Comparison of ENCODE assay signal across 25 mouse cellular contexts in genomic region chr12:16911524-16911923, GRCm38 (mm10).
"Had no signal": no experiment of that assay in that cellular context is flagged by ENCODE, and none has a peak within 500 bp of the region (broad histone marks: within the 10 kb centered on the region; RNA-seq: fewer than 3 reads in every experiment).

No protein-coding gene starts in this region.

- H3K27me3 ChIP-seq: embryonic facial prominence, embryonic 12.5 days; embryonic facial prominence, embryonic 13.5 days; embryonic facial prominence, embryonic 15.5 days; forebrain, embryonic 12.5 days; forebrain, embryonic 13.5 days; forebrain, embryonic 15.5 days had no signal

- DNase-seq: cerebellum, adult 8-10 months; cerebellum, adult 9-10 months; cerebellum, adult 9-11 months; cerebellum, postnatal 10 days; cerebellum, postnatal 14 days; cerebellum, postnatal 25 days; cerebellum, postnatal 36 days; embryo, embryonic 11 days; forebrain, postnatal 0 days; gastrocnemius, postnatal 10 days; gastrocnemius, postnatal 25 days; gastrocnemius, postnatal 36 days; heart, adult 11 months; heart, adult 18-20 months; heart, adult 2 months had no signal

- H3K4me3 ChIP-seq: embryonic facial prominence, embryonic 10.5 days; embryonic facial prominence, embryonic 12.5 days; embryonic facial prominence, embryonic 13.5 days; embryonic facial prominence, embryonic 15.5 days; erythroblast, embryonic 14.5 days; forebrain, embryonic 10.5 days; forebrain, embryonic 12.5 days; forebrain, embryonic 13.5 days; forebrain, embryonic 15.5 days; heart, adult 2 months; heart, embryonic 10.5 days had no signal

- H3K27ac ChIP-seq: embryonic facial prominence, embryonic 10.5 days; embryonic facial prominence, embryonic 12.5 days; embryonic facial prominence, embryonic 13.5 days; embryonic facial prominence, embryonic 15.5 days; forebrain, embryonic 10.5 days; forebrain, embryonic 12.5 days; forebrain, embryonic 13.5 days; forebrain, embryonic 15.5 days; heart, adult 2 months; heart, embryonic 10.5 days had no signal

- H3K9ac ChIP-seq: embryonic facial prominence, embryonic 12.5 days; embryonic facial prominence, embryonic 13.5 days; embryonic facial prominence, embryonic 15.5 days; forebrain, embryonic 12.5 days; forebrain, embryonic 13.5 days; forebrain, embryonic 15.5 days; forebrain, postnatal 0 days had no signal

- H3K4me1 ChIP-seq: embryonic facial prominence, embryonic 10.5 days; embryonic facial prominence, embryonic 12.5 days; embryonic facial prominence, embryonic 13.5 days; embryonic facial prominence, embryonic 15.5 days; forebrain, embryonic 10.5 days; forebrain, embryonic 12.5 days; forebrain, embryonic 13.5 days; forebrain, embryonic 15.5 days; heart, embryonic 10.5 days had no signal

- H3K36me3 ChIP-seq: embryonic facial prominence, embryonic 10.5 days; embryonic facial prominence, embryonic 12.5 days; embryonic facial prominence, embryonic 13.5 days; embryonic facial prominence, embryonic 15.5 days; forebrain, embryonic 10.5 days; forebrain, embryonic 12.5 days; forebrain, embryonic 15.5 days; heart, embryonic 10.5 days had no signal

- H3K9me3 ChIP-seq: embryonic facial prominence, embryonic 10.5 days; embryonic facial prominence, embryonic 12.5 days; embryonic facial prominence, embryonic 13.5 days; embryonic facial prominence, embryonic 15.5 days; forebrain, embryonic 10.5 days; forebrain, embryonic 12.5 days; forebrain, embryonic 13.5 days; forebrain, embryonic 15.5 days; heart, embryonic 10.5 days had no signal
